Mouse (Mus musculus) MN1 (cell line): ENCODE measurements around the gene Ift172.
"Not testable (repeated sequence)": the region's sequence is repeated elsewhere in the genome, so short reads cannot be mapped to it uniquely, and the experiment has no call there.

Source experiments
- DNase-seq: peaks from one replicate; pipeline ENCODE4 v3.0.0-alpha.2; 2016; ENCODE audit warnings: low spot score

Gene Ift172

GRCm38 (mm10) chr5:31216554-31216953, 74.4 kb downstream of the Ift172 start:
- DNase-seq = not testable (repeated sequence)

DNA sequence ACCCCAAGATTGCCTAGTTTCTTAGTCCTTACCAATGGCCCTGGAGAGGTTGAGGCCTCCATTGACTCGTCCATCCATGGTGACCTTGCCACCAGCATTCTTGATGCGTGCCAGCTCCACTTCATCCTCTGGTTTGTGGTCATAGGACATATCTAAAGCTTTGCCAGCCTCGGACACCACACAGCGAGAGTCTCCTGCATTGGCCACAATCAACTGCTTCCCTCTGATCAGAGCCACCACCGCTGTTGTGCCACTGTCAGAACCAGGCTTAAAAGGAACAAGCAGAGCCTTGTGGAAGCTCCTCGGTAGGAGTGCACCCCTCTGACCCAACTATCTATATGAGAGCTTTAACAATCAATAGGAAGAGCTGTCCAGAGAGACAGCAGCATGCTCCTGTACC, 86.5 kb downstream of the Ift172 start:
- no peak for DNase-seq

GRCm38 (mm10) chr5:31203866-31204265, 87.0 kb downstream of the Ift172 start:
- DNase-seq = no peak
